Mouse (Mus musculus) G1E-ER4 (cell line): ENCODE results near the gene Zbtb38. TPM values are rescaled to one million over a fixed set of nuclear protein-coding genes. Genes with fewer than 3 reads are reported as not detected.

Experiments used
- GATA1 ChIP-seq: IDR thresholded peaks from one replicate; pipeline ENCODE4 v1.8.0; 2012; ENCODE audit warnings: low read length, inconsistent platforms
- polyA plus RNA-seq: library from polyadenylated mRNA; stranded (reverse); fragments of >175 nt; gene quantifications from 2 replicates; pipeline ENCODE4 v1.2.3, GENCODE M21; 2012

The Zbtb38 gene
- polyA plus RNA-seq, 1 experiment = 2.1 TPM

- no peak for TF ChIP-seq GATA1
Measured at GRCm38 (mm10) chr9:96688194-96688875, 64.3 kb downstream of the Zbtb38 start.

- TF ChIP-seq GATA1 = no peak
Measured at GRCm38 (mm10) chr9:96687591-96688186, 64.9 kb downstream of the Zbtb38 start.

- TF ChIP-seq GATA1 = no peak
Measured at GRCm38 (mm10) chr9:96685600-96686084, 67.0 kb downstream of the Zbtb38 start.

GRCm38 (mm10) chr9:96684866-96685599, 67.6 kb downstream of the Zbtb38 start:
- no peak for TF ChIP-seq GATA1

GRCm38 (mm10) chr9:96684165-96684792, 68.4 kb downstream of the Zbtb38 start:
- no peak for TF ChIP-seq GATA1

GRCm38 (mm10) chr9:96678611-96679010, 74.0 kb downstream of the Zbtb38 start:
- TF ChIP-seq GATA1 = no peak

- TF ChIP-seq GATA1 = no peak
Measured at GRCm38 (mm10) chr9:96676671-96677070, 76.0 kb downstream of the Zbtb38 start.

- no peak for TF ChIP-seq GATA1
Measured at GRCm38 (mm10) chr9:96675763-96676640, 76.6 kb downstream of the Zbtb38 start.

- TF ChIP-seq GATA1 = no peak
Measured at GRCm38 (mm10) chr9:96675071-96675762, 77.4 kb downstream of the Zbtb38 start.

GRCm38 (mm10) chr9:96674301-96674700, 78.3 kb downstream of the Zbtb38 start:
- no peak for TF ChIP-seq GATA1

- TF ChIP-seq GATA1 = no peak
Measured at GRCm38 (mm10) chr9:96672466-96672865, 80.2 kb downstream of the Zbtb38 start.

- no peak for TF ChIP-seq GATA1
Measured at GRCm38 (mm10) chr9:96671249-96671648, 81.4 kb downstream of the Zbtb38 start.

GRCm38 (mm10) chr9:96669877-96670276, 82.8 kb downstream of the Zbtb38 start:
- TF ChIP-seq GATA1 = no peak

- no peak for TF ChIP-seq GATA1
Measured at GRCm38 (mm10) chr9:96668628-96669027, 84.0 kb downstream of the Zbtb38 start.
